Mouse (Mus musculus): ENCODE measurements around the gene Acly. TPM values are rescaled to one million over a fixed set of nuclear protein-coding genes. Genes with fewer than 3 reads are reported as not detected.

Gene Acly
- 100 to 1,000 TPM; 211 to 219 TPM for total RNA-seq (2021)

DNA sequence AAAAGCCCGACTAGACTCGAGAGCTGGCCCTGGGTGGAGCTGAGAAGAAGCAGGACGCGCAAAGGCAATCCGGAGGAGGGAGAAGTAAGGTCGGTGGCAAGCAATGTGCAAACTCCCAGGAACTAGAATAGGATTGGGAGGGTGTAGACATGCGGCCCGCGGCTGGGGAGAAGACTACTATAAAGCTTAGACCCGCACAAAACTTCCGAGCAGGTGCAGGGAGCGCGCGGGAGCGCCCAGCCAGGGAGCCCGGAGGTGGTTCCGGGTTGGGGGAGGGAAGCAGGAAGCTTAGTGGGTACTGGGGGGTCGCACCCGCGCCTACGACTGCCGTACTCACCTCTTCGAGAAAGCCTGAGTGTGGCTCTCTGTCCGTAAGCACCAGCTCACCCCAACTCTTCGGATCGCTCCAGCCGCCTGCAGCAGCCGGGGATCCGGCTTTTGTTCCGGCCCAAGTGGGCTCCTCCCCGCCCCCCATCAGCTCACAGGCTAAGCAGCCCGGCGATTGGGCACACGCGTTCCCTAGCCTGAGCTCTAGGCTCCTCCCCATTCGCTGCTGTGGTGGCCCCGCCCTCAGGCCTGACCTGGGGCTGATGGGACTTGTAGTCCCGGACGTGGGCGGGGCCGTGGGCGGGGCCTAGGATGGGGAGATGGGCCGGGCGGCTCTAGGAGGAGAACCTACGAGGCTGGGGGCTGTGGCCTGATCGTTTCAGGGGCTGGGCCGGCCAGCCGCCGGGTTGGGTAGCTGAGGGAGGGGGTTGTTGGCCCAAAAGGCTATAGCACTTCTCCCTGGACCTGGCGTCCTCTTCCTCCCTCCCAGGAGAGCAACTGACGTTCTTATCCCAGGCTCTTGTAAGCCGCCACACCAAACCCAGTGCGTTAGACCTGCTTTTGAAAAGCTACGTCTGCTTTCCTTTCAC lies at the start of gene Acly:
Acly (minus strand) TSS at position 543 of the 917 bp plus-strand sequence.
- DNase-seq = peak; percentile 100
- intact Hi-C loops (cut with DNase I) = no loop called here

DNA sequence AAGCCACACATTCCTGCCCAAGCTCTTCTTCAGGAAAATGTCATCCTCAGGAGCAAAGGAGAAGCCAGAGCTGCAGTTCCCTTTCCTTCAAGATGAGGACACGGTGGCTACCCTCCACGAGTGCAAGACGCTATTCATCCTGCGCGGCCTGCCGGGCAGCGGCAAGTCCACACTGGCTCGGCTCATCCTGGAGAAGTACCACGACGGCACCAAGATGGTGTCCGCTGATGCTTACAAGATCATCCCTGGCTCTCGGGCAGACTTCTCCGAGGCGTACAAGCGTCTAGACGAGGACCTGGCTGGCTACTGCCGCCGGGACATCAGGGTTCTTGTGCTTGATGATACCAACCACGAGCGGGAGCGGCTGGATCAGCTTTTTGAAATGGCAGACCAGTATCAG lies 48.5 kb upstream of the Acly start:
- intact Hi-C loops (cut with DNase I) = no loop called here

DNA sequence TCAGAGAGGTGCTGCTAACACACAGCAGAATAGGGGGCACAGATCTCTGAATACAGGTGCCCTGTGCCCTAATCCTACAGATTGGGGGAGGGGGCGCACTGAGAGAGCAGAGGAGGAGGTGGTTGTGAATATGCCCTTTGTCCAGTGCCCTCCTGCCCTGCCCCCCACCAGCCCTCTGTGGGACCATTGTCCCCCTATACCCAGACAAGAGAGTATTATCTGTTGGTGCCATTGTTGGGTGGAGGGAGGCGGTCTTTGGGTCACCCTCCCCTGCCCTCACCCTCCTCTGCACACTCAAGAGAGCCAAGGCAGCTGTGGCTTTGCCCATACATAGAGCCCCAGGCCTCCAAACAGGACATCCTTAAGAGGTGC lies 47.7 kb upstream of the Acly start:
- DNase-seq = no peak
- intact Hi-C loops (cut with DNase I) = no loop called here

More for the DNA sequence above, 48.5 kb upstream of the Acly start:
- DNase-seq = no peak

DNA sequence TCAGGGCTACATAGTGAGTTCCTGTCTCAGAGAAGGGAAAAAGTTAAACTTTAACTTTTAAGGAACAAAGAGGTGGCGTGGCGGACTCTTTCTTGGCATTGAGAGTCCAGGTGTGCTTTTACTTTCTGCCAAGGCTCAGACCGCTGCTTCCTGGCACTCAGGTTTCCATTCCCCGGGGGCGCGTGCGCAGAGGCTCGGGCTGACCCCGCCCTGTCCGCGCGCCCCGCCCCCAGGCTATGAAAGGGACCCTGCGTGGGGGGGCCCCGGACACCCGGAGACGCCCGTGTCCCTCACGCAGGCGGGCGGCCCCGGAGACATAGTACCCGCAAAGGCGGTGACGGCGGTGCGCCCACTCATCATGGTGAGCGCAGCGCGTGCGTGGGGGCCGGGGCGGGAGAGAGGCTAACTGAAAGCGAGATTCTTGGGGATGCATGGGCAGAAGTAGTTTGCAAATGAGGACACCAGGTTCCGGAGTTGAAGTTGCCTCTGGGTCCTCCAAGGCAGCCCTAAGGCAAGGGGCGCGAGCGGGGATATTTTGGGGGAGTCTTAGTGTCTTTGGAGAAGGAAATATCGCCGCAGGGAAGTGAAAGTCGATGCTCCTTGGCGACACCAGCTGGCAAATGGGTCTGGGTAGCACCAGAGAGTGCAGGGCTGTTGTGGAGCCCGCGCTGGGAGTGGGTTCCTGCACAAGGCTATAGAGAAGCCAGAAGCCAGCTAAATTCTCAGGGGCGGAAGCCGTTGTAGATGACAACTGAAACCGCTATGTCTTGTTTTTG lies 47.1 kb upstream of the Acly start, which contains the start of gene Cnp:
Cnp (plus strand) TSS at position 197 of the 776 bp plus-strand sequence.
- DNase-seq = peak; percentile 66
- intact Hi-C loops (cut with DNase I) = loop anchor here (5.0 kb wide), 1 partner anchor 32 kb away; no protein-coding TSS in a partner anchor

DNA sequence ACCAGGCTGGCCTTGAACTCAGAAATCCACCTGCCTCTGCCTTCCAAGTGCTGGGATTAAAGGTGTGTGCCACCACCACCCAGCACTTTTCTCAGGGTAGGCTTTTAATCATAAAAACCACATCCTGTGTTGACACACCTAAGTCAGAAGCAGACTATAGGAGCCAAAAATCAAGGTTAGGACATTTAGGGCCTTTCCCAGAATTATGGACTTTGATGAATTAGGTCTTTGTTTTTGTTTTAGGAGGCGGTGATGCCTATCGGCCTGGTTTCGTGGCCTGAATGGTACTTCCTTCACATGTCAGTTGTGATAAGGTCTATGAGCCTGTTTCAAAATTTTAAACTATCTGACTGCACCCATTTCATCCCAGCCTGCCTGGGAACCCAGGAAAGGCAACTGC lies 46.4 kb upstream of the Acly start:
- intact Hi-C loops (cut with DNase I) = loop anchor here (5.0 kb wide), 1 partner anchor 33 kb away; no protein-coding TSS in a partner anchor
- no peak for DNase-seq

DNA sequence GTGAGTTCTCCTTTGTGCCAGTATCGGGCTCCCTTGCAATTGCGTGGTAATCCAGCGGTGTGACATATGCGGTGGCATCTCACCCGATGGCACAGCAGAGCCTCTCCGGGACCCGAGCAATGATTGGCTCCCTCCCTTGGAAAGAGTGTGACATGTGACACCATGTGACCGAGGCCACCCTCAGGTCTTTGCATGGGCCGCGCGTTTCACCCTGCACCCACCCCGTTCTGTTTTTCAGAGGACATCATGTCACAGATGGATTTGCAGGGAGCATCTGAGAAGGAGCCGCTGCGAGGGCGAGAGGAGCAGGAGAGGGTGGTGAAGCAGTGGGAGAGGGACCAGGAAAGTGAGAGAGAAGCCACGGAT lies 43.4 kb upstream of the Acly start:
- intact Hi-C loops (cut with DNase I) = loop anchor here (2.0 to 5.0 kb wide), 3 partner anchors 36 to 390 kb away; no protein-coding TSS in a partner anchor
- no peak for DNase-seq

DNA sequence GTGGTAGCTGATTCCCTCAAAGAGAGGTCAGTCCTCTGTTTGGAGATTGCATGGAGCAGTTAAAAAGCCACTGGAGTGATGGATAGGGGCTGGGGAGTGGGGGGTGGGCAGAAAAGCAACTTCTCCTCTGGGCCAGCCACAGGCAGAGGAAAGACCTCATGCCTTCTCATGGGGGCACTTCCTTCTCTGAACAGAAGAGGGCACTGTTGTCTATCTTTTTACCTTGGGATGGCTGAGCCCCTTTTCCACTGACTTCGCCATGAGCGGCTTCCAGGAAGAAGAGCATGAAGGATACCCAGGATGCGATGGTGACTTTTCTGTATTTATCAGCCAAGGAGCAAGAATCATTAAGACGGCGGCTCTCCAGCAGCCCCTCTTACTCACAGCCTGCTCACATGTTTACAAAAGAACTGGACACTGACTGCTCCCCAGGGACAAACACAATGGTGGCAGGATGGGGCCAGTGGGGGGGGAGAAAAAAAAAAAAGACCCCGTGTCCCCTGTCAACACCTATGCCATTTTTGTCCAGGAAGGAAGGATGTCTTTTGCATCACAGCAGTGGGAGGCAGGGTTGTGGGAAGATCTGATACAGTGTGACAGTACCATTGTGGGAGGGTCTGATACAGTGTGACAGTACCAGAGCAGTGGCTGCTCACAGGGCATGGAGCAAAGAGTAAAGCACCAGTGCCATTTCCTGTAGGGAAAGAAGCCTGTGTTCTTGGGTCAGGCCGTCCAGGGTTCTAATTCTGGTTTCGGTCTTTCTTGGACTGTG lies 42.8 kb upstream of the Acly start:
- intact Hi-C loops (cut with DNase I) = loop anchor here (2.0 to 5.0 kb wide), 3 partner anchors 37 to 390 kb away; no protein-coding TSS in a partner anchor
- DNase-seq = peak; percentile 76

DNA sequence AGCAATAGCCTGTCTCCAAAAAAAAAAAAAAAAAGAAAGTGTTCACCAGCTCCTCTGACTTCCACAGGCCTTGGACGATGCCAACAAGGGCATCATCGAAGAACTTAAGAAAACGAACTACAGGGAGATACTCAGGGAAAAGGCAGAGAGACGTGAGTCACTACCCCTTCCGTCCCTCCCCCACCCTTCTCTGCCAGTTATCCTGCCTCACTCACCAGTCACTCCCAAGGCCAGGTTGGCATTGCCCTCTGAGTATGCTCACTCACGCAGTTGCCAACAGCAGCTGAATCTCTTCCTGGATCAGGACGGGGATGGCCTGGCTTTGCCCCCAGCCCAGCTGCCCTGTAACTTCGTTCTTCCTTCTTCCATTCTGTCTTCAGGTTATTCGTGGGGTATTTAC lies 42.0 kb upstream of the Acly start:
- DNase-seq = no peak
- intact Hi-C loops (cut with DNase I) = loop anchor here (2.0 to 5.0 kb wide), 3 partner anchors 38 to 391 kb away; no protein-coding TSS in a partner anchor

DNA sequence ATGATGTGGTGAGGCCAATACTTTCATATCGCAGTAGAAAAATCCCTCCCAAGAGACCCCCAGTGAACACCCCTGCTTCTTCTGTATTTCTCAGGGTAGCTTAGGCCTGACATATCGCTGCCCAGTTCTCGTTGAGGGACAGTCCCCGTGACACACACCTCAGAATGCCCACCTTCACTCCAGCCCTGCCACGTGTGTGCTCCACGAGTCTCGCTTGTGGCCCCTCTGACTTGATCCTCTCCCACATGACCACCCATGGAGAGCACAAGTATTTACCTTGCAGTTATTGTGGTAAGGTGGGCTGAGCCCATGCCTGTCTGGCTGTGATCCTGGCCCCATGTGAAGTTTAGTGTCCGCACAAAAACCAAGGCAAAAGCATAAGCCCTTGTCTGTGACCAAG lies 40.9 kb upstream of the Acly start:
- no peak for DNase-seq
- intact Hi-C loops (cut with DNase I) = no loop called here

DNA sequence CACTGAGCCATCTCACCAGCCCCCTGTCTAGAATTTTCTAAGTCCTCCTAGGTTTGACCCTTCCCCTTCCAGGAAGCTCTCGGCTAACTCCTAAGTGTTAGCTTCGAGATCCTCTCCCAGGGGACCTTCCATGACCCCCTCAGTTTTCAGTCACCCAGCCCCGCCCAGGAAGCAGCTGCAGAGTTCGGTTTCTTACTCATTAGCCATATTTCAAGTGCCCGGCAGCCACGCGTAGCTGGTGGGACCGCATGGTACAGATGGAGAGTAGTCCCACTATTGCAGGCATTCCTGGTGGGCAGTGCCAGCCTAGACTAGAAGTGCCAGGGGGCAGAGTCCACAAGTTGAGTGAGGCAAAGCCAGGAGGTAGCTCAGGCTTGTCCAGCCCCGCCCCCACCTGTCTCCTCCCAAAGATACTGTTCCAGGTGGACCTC lies 40.0 kb upstream of the Acly start:
- intact Hi-C loops (cut with DNase I) = no loop called here
- no peak for DNase-seq

DNA sequence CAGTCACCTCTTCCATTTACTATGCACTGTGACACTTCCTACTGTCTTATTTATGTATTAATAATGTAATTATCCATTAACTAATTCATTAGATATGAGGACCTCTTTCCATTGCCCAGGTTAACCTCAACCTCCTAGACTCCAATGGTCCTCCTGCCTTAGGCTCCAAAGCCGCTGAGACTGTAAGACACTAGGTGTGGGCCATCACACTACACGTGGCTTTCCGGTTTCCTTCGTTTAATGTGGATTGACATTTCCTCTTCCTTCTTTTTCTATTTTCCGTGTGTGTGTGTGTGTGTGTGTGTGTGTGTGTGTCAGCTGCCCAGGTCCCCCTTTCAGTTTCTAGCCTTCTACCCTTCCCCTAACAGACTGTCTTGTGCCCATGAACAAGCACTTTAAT lies 39.4 kb upstream of the Acly start:
- intact Hi-C loops (cut with DNase I) = no loop called here
- no peak for DNase-seq

DNA sequence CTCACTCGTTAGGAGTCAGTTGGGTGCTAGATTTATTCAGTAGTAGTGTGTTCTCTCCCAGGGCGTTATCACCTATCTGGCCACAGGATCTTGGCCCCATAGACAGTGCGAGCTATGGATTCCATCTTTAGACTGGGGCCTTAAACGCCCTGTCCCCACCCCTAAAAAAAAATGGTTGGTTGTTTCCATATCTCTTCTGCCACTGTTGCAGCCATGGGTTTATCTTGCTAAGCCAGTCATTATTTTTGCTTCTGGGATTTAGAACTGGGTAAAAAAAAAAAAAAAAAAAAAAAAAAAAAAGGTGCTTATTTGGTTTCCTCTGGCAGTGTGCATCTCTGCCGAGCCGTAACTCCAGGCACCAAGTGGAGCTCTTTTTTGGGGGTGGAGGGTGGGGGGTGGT lies 36.9 kb upstream of the Acly start:
- no peak for DNase-seq
- intact Hi-C loops (cut with DNase I) = no loop called here

DNA sequence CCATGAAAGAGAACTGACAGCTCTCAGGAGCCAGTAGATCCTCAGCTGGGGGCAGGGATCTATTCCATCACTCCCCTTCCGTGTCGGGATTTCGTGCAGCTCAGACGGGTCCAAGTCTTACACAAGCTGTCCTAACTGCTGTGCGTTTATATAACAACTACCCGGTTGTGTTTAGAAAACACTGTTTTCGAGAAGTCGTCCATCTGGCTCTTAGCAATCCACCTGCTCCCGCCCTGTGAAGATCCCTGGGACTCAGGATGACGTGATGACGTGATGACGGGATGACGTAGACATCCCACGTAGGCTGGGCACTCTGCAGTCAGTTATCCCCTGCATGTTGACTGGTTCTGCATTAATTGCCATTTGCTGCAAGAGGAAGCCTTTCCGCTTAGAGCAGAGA lies 36.5 kb upstream of the Acly start:
- intact Hi-C loops (cut with DNase I) = no loop called here
- DNase-seq = no peak

DNA sequence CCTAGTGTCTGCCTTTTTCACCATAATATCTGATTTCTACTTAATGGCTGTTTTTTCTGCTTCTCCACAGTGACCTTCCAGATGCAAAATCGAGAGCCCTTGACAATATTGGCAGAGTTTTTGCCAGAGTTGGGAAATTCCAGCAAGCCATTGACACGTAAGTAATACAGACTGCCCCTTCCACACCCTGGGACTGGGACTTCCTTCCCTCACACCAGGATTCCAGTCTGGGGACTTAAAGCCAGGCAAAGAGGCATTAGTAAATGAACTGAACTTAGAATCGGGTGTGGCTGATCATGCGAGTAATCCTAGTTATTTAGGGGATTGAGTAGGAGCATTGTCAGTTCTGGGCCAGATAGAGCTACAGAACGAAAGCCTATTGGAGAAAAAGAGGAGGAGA lies 33.9 kb upstream of the Acly start:
- no peak for DNase-seq
- intact Hi-C loops (cut with DNase I) = no loop called here

DNA sequence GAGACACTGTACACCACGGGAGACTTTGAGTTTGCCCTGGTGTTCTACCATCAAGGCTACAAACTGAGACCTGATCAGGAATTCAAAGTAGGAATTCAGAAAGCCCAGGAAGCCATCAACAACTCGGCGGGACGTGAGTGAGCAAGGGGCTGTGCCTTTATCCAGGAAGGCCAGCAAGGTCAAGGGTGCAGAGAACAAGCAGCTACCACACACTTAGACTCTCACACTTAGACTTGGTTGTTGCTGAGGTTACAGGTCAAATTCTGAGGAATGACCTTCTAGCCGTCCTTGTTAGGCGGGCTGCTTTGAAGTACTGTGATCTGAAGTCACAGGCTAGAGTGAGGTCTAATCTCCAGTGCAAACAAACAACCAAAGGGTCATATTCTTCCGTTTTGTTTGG lies 31.7 kb upstream of the Acly start:
- intact Hi-C loops (cut with DNase I) = no loop called here
- no peak for DNase-seq

DNA sequence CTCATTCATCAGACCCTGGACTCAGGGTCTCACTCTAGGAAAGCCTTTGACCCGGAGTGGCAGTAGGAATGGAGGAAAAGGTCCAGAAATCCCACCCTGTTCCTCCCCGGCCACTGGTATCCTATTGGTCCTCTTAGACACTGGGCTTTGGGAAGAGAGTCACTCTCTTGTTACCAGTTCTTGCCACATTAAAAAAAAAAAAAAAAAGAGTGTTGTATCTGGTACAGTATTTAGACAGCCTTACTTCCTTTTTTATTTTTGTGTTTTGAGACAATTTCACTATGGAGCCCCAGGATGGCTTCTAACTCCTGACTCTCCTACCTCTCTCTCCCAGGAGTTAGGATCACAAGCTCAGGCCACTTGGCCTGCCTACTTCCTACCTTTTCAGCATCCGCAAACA lies 29.8 kb upstream of the Acly start:
- DNase-seq = no peak
- intact Hi-C loops (cut with DNase I) = no loop called here

DNA sequence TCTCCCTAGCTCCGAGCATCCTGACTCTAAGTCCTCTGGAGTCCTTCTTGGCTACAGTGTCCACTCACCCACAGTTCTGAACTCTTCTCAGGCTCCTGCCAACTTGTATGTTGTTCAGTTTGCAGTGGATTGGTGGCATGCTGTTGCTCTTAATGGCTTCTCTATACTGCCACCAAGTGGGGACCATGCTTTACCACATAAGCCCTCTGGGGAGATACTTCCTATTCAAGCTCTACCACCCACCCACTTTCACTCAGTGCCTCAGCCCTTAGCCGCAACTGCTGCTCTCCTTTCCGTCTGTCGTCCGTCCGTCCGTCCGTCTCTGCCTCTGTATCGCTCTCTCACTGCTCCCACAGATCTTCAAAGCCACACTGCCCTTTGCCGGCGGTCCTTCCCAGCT lies 27.8 kb upstream of the Acly start:
- intact Hi-C loops (cut with DNase I) = no loop called here
- DNase-seq = peak; percentile 56

DNA sequence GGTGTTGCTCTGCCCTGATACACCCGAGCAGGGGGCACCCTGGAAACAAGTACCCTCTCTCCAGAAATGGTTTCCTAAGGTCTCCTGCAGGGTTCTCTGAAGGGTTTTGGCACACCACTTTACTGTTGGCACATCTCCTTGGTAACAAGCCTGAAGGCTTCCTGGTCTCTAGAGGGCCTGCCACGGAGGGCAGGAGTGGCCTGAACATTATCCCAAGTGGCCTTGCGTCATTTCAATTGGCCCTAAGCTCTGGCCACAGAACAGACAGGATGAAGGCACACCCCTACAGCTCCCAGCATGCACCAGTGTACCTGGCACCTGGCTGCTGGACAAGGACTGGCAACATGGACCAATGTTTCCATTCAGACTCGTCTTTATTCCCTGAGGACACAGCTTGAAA lies 25.0 kb upstream of the Acly start:
- intact Hi-C loops (cut with DNase I) = no loop called here
- no peak for DNase-seq

DNA sequence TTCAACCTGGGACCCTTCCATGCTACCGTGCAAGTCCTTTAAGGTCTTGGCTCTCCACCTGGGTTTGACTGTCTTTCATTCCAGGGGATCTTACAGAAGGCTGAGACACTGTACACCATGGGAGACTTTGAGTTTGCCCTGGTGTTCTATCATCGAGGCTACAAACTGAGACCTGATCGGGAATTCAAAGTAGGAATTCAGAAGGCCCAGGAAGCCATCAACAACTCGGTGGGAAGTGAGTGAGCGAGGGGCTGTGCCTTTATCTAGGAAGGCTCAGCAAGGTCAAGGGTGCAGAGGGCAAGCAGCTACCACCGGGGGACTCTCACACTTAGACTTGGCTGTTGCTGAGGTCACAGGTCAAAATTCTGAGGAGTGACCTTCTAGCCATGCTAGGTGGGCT lies 22.3 kb upstream of the Acly start:
- no peak for DNase-seq
- intact Hi-C loops (cut with DNase I) = no loop called here

DNA sequence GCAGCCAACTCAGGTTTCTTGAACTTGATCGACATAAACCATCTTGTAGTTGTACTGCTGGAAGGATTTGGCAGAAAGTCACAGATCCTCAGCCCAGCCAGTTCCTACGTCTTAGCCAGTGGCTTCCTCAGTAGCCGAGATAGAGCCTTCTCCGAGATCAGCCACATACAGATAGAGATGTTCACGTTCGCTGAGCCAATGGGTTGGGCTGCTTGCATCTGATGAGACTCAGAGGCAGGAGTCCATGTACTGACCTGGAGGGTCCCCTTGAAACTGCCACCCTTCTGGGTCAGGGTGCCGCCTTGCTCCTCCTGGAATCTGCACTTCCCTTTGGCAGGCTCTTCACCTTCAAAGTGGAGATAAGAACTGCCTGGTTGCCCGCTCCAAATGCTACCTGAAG lies 21.7 kb upstream of the Acly start:
- intact Hi-C loops (cut with DNase I) = no loop called here
- DNase-seq = no peak

DNA sequence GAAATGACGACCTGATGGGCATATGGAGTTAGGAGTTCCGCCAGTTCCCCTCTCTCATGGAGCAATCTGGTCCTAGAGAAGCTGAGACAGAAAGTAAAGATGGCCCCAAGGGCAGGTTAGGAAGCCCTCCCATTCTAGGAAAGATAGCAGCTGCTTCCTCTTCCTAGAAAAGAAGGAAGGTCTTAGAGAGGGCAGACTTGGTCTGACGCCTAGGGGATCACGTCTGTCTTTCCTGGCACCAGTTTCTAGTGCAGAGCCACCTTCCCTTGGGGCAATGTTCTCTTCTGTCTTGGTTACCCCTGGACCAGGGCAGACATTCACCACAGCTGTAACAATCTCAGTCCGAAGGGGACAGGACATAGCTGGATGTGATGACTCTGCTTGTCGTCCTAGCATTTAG lies 20.3 kb upstream of the Acly start:
- DNase-seq = no peak
- intact Hi-C loops (cut with DNase I) = no loop called here
